Mouse (Mus musculus) cerebellum, postnatal 36 days (tissue): ENCODE measurements at regions not wholly inside any gene's neighbourhood (a gene's known extent, or its start where the extent isn't known, plus 50 kb on each side); places are given as distances from the start of the nearest gene placed in this dataset.
A peak's percentile ranks its signal among the peaks of the same experiment; 100 is the strongest.
"Not testable (repeated sequence)": the region's sequence is repeated elsewhere in the genome, so short reads cannot be mapped to it uniquely, and the experiment has no call there.

Experiments used
- DNase-seq, 2 experiments: peaks; one replicate each; pipeline ENCODE4 v3.0.0; 2021 to 2022; ENCODE audit warnings: mixed read lengths in 2 of 2

DNA sequence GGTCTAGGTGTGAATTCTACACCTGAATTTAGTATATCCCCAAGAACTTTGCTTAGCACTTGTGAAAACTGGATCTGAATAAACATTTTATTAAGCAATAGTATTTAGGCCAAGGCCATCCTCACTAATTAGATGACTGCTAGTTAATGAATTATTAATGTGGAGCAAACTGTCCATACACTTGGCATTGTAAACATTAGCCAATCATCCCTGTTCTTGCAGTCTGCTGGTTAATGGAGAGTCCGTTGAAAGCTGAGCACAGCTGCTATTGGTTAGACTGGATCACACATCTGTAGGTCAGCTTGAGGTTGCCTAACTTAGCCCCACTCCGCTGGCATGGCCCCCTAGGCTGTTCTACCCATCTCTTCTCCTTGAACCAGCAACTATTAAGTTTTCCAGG is 826.2 kb upstream of the 4930452B06Rik start:
- DNase-seq: no peak

DNA sequence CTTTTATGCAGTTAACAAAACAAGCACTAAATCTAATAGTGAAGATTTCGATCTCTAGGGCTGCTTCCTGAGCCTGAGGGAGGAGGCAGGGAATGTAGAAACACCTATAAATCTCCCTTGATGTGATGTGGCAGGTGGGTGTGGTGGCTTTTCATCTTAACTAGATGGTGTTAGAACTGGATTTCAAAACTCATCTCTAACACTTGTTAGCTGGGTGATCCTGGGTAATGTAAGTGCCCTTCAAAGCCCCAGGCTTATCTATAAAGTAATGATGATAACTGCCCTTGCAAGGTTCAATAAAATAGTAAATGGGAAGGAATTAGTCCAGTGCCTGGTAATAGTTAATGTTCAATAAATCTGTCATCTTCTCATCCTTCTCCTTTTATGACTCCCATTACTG is 822.5 kb upstream of the 4930452B06Rik start:
- DNase-seq: no peak

DNA sequence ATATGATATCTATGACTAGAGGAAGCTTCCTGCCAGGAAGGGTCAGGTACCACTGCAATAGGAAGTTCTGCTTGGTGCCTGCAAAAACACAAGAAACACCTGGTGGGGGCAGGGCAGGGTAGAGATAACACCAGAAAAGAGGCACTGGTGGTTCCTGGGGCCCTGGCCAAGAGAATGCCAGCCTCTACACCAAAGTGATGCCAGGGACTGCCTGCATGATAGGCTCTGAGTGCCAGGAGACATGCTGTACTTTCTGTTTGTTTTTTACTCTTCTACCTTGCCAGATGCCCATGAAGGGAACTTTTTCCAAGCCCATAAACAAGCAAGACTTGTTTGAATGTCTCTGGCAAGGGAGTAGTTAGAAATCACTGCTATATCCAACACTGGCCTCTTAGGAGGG is 812.9 kb upstream of the 4930452B06Rik start:
- no peak for DNase-seq

DNA sequence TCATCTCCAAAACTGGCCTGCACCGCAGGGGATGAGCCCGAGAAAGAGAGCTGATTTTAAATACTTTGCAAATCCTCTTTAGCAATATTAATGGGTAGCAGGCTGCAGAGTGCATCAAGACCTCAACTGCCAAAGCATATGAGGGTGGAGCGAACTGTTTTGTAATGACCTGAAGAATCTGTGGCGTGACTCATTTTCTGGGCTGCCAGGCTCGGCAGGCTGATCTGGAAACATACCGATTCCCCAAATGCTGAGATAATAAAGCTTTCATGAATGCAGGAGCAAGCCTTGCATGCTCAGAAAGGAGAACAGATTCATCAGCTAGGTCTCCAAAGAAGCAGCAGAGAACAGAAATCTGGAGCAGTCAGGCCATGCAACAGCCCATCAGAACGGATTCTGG is 809.1 kb upstream of the 4930452B06Rik start:
- peak in 1 of 2 experiments; percentile 6 for DNase-seq

DNA sequence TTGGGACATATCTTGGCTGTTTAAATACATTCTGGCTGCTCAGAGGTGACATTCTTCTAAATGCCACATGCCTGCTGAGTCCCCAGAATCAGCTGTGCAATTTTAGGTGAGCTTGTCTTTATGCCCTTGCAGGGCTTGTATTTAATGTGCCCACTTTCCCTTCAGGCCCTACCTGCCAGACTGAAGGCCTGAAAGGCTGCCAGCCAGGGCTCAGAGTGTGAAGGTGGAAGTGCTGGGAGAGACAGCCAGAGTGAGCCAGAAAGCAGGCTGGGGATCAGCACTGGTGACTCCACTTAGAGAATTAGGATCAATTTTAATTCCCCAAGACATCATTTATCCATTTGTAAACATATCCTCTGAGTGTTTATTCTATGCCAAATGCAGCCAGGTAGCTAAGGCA is 803.6 kb upstream of the 4930452B06Rik start:
- peak in 1 of 2 experiments; percentile 3 for DNase-seq

DNA sequence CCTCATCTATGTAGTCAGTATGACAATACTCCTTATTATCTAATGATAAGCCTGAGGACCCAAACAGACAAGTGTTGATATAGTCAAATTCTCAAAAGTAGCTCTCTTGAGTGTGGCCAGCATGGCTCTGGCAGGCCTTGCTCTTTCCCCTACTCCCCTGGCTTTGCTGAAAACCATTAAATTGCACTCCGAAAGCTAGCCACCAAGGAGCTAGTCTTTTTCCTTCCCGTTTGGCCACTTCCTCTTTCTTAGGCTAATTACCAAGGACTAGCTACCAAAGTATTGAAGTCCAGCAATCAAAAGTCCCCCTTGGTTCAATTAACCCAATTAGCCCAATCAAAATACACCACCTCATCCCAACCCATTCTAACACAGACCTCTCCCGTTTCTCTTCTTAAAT is 802.6 kb upstream of the 4930452B06Rik start:
- DNase-seq: no peak

DNA sequence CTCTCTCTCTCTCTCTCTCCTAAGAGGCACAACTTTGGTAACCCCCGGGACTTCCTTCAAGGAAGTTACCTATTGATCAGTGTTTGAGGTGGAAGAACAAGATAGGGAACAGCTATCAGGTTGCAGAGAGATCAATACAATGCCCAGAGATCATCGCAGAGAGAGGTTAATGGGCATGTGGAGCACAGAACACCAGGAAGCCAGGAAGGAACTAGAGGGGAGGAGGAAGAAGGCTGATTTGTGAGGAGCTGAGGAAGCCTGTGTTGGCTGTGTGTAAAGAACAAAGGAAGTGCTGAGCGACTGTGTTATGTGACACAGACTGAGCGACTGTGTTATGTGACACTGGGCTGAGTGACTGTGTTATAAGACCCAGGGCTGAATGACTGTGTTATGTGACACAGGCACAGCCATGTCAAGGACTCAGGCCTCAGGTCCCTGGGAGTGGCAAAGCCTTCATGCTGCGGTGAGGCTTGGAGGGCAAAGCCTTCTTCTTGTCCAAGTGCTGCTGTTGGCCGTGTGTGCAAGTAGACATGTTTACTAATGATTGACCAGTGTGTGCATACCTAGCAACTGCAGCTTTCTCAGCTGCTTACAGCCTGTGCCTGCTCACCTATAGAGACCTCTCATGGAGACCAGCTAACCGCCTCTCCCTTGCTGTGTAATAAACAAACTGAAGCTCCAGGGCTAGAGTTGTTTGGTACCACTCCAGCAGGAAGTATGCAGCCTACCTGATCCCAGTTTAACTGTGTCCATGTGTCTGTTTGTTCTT is 801.8 kb upstream of the 4930452B06Rik start:
- no peak for DNase-seq

DNA sequence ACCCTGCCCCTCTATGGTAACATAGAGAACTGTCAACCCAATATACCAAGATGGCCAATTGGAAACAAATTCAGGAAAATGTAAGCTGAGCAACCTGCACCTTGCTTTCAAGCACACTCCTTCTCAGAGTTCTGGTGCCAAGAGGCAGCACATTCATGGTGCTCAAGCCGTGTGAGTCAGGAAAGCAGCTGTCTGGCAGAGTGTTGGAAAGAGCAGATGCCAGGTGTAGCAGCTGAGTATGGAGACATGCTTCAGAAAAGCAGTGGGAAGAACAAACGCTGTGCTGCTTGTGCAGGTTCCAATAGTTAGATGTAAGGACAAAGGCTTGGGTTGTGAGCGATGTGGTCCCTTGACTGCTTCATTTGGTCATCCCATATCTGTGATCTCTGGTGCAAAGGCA is 794.0 kb upstream of the 4930452B06Rik start:
- DNase-seq: no peak

DNA sequence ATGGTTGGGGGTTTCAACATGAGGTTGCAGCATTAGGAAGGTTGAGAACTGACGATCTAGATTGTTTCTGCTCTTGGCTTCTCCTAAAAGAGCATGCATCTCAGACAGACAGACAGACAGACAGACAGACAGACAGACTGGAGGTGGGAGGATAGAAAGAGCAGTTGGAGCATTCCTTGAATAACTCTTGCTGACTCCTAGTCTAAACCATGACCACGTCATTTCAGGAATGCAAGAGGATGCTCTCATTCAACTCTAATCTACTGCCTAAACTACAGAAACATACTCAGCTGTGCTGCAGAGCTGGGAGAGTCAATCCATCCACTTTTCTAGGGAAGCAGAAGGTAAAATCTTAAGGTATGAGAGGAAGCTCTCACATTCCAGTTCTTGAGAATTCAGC is 792.8 kb upstream of the 4930452B06Rik start:
- DNase-seq: no peak

DNA sequence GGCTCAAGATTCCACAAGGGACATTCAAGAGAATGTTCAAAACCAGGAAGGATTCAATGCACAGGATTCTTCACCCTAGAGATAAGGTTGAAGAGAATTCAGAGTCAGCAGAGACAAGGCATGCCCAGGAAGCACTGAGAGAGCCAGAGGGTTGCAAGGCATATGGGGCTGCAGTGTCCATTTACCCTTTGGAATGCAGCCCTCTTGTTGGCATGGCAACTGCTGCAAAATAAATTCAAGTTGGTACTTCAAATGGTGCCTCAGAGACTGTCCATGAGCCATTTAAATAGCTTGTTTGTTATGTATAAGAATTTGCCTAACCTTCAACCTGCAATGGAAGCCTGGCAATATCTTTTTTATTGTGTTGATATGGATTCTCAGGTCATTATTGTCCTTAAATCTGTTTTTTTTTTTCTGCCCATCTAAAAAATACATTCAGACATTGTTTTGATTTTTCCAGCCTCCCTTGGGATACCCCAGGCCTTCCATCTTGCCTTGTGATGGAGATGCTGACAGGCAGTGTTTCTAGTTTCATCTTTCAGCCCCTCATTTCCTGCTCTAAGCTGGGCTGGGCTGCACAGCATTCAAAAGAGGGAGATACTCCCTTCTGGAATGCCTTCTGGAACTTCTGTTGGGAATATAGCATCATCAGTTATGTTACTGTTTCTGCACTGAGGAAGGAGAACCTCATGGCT is 791.9 kb upstream of the 4930452B06Rik start:
- DNase-seq: no peak

DNA sequence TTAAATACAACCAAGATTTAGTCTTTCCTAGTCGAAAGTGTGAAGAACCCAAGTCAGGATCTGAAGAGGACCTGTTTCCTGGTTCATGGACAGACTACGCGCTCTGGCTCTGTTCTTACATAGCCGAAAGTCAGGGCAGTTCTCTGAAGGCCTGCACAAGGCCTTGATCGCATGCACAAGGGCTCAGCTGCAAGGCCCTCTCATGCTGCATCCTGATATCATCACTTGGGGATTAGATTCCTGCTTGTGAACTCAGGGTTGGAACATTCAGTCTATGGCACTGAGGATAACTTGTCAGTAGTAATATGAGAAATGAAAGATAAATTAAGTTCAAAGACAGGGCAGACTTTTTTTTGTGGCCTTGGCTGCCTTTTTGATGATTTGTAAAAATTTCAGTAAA is 789.9 kb upstream of the 4930452B06Rik start:
- DNase-seq: no peak

DNA sequence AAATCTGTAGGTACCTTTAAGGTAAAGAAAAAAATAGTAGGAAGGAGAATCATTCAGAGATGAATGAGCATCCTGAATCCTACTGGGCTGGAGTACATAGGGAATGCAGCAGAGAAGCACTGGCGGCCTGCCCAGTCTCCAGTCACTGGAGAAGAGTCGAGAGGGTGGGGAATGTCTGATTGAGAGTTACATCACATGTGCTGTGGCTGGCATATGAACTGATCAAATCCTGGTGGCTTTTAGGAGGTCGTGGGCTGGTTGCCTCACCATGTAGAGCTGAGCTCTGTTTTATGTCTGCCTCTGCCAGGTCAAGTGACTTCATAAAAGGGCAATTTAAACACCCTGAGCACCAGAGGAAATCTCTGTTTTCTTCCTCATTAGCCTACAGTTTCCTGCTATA is 783.9 kb upstream of the 4930452B06Rik start:
- peak; percentile 15 to 18 for DNase-seq

DNA sequence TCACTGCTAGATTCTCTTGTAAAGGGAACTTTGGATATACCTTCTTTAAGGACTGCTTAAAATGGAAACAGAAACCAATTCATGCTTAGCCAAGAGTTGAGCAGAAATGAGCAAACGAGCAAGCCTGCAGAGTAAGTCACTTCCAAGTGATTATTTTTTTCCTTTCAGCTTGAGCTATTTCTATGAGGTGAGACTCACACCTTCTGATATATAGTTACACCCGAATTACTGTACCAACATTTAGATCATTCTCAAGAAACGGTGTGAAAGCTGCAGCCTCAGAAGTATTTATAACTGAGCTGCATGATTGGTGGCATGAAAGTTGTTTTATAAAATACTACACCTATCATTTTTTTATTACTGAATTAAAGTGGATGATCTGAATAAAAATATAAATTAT is 771.9 kb upstream of the 4930452B06Rik start:
- no peak for DNase-seq

DNA sequence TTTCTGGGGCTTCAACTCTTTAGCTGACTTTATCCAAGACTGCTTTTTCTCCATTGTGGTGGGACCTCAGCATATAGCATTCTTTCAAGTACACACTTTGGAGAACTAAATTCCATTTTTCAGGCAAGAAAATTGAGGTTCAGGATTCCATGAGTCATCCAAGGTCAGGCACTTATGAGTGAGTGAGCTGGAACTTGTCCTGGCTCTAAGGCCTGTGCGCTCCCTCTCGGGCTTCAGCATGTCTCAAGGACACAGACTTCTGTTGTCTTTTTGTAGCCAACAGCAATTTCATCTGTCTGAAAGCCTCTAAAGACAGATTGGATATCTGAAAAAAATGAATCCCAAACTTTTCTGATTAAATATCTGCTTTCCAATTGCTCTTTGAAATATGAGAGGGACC is 769.1 kb upstream of the 4930452B06Rik start:
- no peak for DNase-seq

DNA sequence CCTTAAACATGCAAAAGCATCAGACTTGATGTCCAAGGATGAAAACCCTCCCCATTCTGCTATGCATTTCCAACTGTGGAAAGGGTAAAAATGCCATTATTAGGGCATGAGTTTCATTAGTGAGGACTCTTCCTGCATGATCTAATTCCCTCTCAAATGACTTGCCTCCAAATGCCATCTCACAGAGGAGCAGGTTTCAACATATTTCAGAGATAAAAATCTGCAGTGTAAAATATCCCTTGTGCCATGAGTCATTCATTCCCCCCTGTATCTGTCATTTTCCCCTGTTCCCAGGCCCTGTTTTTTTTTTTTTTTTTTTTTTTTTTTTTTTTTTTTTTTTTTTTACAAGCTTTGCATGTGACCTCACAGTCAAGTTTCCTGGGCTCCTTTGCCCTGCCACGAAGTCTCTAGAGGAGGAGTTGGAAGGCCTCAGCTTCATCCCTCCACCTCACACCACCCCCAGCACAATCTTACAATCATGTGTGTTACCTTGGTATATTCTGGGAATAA is 767.1 kb upstream of the 4930452B06Rik start:
- DNase-seq: no peak

DNA sequence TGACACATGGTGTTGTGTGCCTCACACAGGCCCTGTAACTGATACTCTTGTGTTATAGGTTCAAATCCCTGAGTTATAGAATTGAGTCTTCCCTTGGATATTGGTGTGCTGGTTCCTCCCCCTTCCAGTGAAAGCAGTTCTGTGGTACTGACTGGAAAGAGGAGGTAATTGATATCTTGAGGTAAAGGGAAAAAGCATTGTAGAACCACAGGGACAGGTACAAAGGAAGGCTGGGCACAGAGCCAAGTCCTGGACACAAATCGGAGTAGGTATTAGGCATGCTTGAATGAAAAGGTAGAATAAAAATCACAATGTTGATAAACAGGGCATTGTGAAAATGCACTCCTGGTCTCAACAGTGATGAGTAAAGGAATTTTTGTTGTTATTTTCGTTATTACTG is 765.8 kb upstream of the 4930452B06Rik start:
- DNase-seq: no peak

DNA sequence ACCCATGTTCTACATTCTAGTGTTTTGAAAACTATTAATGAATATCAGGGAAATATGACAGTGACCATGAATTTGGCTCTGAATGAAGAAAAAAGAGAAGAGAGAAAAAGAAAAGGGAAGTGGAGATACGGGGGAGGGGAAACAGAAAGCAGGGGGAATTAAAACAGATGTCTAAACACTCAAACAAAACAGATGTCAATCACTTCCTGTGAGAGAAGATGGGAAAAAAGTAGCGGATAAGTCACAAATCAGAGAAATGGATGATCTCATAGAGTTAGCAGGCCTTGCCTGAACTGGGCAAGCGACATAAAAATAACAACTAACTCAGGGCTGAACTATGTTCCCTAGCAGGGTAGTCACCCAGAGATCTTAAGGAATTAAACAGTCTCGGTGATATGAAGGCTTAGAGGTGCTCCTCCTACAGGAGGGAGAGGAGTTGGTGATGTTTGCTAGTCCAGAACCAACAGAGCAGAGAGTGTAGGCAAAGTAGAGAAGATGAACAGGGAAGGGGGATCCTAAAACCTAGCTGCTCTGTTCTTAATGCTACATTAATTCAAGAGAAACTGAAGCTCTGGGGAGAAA is 745.9 kb upstream of the 4930452B06Rik start:
- no peak for DNase-seq

DNA sequence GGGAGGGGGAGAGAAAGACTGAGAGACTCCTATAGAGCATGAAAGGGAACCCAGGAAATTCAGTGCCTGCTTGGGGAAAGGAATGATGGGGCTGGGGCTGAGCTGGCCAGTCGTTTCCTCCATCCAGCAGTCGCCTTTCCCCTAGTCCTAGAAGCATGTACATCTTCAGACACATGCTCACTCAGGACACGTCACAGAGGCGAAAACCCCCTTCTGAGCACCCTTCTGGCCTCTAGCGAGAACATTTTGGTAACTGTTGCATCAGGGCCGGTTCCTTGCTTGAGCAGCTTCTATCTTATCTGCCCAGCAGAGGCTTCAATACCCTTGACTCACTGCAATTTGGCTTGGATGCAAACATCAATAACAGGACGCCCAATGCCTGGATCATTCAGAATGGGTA is 737.6 kb upstream of the 4930452B06Rik start:
- no peak for DNase-seq

DNA sequence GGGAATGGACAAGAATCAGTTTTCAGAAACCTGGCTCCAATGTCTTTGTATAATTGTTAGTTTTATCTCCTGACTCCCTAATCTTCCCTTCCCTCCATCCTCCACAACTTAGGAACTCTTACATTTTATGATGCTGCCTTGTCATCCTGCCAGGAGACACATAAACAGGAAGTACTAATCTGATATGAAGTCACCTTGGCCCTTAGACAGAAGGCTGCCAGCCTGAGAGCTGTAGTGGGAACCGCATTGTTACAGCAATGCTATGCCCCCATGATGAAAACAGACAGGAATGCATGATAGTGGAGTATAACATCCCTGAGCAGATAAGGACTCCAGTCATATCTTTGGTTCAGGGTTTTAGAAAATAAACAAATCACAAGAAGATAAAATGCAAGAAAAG is 734.8 kb upstream of the 4930452B06Rik start:
- no peak for DNase-seq

DNA sequence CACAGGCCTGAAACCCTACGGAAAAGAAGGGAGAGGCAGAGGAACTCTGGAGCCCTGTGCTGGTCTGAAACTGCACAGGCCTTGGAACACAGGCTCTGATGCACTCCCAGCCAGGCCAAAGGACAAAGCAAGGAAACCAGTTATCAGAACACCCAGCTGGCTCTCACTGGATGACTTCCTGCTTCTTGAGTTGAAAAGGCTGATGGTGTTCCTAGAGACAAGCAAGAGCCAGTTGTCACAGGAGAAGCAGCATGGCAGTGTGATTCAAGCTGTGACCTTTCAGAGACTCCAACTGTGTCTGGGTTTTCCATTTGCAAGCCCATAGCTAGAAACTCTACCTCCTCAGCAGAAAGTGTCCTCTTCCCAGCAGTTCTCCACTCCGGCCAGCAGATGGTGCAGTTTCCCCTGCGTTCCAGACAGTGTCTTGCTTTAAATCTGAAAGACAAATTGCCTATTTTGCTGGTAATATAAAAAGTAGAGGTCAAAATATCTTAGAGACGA is 727.3 kb upstream of the 4930452B06Rik start:
- DNase-seq: peak; percentile 59 to 67

DNA sequence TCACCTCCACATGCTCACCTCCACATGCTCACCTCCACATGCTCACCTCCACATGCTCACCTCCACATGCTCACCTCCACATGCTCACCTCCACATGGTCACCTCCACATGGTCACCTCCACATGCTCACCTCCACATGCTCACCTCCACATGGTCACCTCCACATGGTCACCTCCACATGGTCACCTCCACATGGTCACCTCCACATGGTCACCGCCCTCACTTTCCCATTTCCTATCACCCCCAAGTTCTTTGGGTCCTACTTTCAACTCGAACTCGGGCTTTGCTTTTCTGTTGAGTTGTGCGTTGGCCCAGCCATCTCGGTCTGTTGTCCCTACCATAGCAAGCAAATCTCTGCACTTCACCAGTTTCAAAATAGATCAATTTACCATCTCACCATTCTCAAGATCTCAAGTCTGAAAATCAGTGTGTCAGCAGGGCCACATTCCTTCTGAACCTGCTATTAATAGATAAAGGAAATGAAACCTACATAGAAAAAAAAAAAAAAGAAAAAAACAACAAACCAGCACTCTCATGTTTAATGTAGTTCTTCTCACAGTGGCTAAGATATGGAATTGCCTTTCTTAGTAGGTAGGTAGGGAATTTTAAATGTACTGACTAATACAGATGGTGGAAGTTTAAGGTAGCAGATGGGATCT is 724.0 kb upstream of the 4930452B06Rik start:
- not testable (repeated sequence) for DNase-seq

DNA sequence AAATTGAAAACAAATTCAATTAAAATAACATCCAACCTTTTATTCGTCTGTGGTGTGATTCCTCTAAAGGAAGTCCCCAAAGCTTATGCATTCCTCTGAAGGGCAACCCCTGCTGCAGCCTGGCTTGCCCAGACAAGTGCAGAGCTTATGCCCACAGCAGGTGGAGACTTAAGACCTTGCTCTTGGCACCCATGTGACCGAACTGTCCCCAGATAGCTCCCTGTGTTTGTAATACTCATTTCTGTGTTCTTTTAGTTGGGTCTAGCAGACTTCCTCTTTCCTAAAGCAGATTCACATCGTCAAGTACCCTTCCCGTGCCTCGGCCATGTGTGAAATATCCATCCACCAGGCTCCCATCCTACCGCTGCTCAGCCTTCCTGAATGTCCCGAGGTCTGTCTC is 723.1 kb upstream of the 4930452B06Rik start:
- DNase-seq: no peak
